Mouse (Mus musculus): ENCODE measurements around the gene Mup4. TPM values are rescaled to one million over a fixed set of nuclear protein-coding genes. Genes with fewer than 3 reads are reported as not detected.

Mup4 gene
- polyA plus RNA-seq, 1 experiment from 2014 or later = not detected

DNA sequence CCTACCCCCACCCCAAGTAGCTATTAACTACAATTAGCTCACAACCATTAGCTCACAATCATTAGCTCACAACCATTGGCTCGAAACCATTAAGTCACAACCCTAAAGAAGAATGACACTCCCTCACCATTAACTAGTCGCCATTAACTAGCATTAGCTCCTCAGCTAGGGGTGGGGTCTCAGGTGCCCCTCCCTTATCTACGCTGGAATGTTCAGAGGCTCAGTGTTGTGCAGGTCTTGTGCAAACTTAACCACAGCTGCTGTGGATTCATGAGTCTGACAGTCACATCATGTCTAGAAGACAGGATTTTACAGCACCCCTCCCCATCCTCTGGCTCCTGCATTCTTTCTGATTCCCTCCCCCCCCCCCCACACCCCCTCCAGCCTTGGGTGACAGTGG lies 32.8 kb downstream of the Mup4 start:
- Histone ChIP-seq H3K4me3 (ENCODE audit: low read depth, low read length) (no peak overlapping the region), H3K27me3 (replicated peaks; ENCODE audit: insufficient read depth, low read length) (no peaks in the 10 kb centered on the region), H3K9me3 (ENCODE audit: low read length) (no peaks in the 10 kb centered on the region), H3K9ac (replicated peaks; ENCODE audit: low read depth) (no peak overlapping the region), H3K4me1 (ENCODE audit: insufficient read depth, low read depth, low read length) (no peaks in the 10 kb centered on the region), H3K4me2 (replicated peaks; ENCODE audit: low read depth, low read length) (no peak overlapping the region), H3K27ac (ENCODE audit: low read length) (no peak overlapping the region), H3K36me3 (ENCODE audit: insufficient read depth, low read length) (no peaks in the 10 kb centered on the region)
- no peak for TF ChIP-seq EP300 (IDR thresholded peaks at IDR 0.05)
- TF ChIP-seq CTCF (IDR thresholded peaks at IDR 0.05) = no peak
- DNase-seq (ENCODE audit: low spot score) (no peak), ATAC-seq (no peak)
- 76% methylated on average over 3 of the region's 3 CpGs for WGBS

DNA sequence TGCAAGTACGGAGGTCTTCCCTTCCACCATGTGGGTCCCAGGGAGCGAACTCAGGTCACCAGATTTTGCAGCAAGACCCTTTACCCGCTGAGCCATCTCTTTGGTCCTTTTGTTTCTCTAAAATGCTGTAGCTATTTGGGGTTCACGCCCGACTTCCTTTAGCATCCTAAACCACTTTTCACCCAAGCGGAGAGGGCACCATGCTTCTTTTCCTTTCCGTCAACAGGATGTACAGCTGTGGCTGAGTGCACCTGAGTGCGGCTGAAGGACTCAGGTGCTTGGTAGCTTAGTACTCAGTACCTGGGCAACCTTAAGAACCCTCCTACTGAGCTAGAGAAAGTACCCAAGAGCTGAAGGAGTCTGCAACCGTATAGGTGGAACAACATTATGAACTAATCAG lies 35.4 kb downstream of the Mup4 start:
- ATAC-seq (no peak), DNase-seq (ENCODE audit: low spot score) (no peak)
- Histone ChIP-seq H3K9me3 (ENCODE audit: low read length) (no peaks in the 10 kb centered on the region), H3K4me2 (replicated peaks; ENCODE audit: low read depth, low read length) (no peak overlapping the region), H3K9ac (replicated peaks; ENCODE audit: low read depth) (no peak overlapping the region), H3K4me3 (ENCODE audit: low read depth, low read length) (no peak overlapping the region), H3K36me3 (ENCODE audit: insufficient read depth, low read length) (no peaks in the 10 kb centered on the region), H3K27ac (ENCODE audit: low read length) (no peak overlapping the region), H3K27me3 (replicated peaks; ENCODE audit: insufficient read depth, low read length) (no peaks in the 10 kb centered on the region), H3K4me1 (ENCODE audit: insufficient read depth, low read depth, low read length) (no peaks in the 10 kb centered on the region)
- TF ChIP-seq CTCF (IDR thresholded peaks at IDR 0.05) (no peak), EP300 (IDR thresholded peaks at IDR 0.05) (no peak)
- 74% methylated on average over 9 of the region's 9 CpGs for WGBS

DNA sequence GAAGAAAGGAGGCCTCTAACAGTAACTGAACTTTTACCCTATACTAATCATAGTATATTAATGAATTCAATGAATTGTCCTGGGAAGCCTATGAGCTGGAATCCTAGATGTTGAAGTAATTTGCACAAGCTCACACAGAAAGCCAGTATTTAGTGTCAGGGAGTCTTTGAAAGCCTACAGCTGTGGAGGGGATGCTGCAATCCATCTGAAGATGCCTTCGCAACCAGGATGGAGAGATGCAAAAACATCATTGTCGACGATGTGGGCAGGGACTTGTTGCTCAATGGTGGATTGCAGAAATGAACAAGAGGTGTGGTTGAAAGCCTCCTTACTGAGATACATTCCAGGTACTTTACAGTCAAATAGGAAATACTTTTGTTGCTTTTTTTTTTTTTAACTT lies 42.5 kb downstream of the Mup4 start:
- ATAC-seq = peak; percentile 57; the same call in 1 of the 2 replicates
- Histone ChIP-seq H3K9me3 (ENCODE audit: low read length) (no peaks in the 10 kb centered on the region), H3K4me3 (ENCODE audit: low read depth, low read length) (no peak overlapping the region), H3K9ac (replicated peaks; ENCODE audit: low read depth) (no peak overlapping the region), H3K36me3 (ENCODE audit: insufficient read depth, low read length) (no peaks in the 10 kb centered on the region), H3K4me2 (replicated peaks; ENCODE audit: low read depth, low read length) (no peak overlapping the region), H3K27me3 (replicated peaks; ENCODE audit: insufficient read depth, low read length) (0 out of 2 replicates have a peak, but pooled peaks cover 3% of the 10 kb centered on the region), H3K27ac (ENCODE audit: low read length) (no peak overlapping the region), H3K4me1 (ENCODE audit: insufficient read depth, low read depth, low read length) (no peaks in the 10 kb centered on the region)
- TF ChIP-seq CTCF (IDR thresholded peaks at IDR 0.05) (no peak), EP300 (IDR thresholded peaks at IDR 0.05) (no peak)
- 71% methylated on average over 3 of the region's 3 CpGs for WGBS
- peak; percentile 59 for DNase-seq (ENCODE audit: low spot score)

DNA sequence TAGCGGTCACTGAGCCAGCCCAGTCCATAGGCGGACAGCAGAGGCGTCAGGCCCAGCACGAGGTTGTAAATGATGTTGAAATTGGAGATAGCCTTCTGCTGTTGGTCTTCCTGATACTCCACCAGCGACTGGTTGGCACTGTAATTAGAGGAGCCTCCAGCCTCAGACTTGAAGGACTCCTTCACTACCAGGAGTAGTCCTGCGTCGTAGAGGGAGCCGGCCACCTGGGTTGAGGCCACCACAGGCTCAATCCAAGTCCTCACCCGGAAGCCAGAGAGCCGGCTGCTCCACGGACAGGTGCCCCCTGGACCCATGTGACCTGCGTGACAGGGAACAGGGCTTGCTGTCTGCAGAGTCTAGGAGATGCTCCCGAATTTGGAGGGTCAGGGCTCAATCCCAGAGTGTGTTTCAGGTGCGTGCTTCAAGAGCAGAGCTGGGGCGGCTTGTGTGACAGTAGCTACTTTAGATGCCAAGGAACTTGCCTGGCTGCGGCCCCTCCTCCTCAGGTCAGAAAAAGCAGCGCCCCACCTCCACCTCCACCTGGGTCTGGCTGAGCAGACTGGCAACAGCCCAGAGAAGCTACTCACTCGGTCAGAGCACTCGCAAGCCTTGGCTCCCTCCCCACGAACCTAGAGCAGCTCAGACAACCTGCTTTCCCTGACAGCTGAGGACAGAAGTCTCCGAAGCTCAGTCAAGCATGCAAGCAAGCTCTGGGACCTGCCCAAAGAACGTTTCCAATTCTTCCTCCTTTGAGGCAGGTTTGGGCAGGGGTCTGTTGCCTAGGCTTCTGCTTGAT lies 45.7 kb downstream of the Mup4 start, which contains the start of gene Slc46a2:
Slc46a2 (minus strand) TSS at position 449 of the 796 bp plus-strand sequence.
- Histone ChIP-seq H3K9ac (replicated peaks; ENCODE audit: low read depth) (no peak within 1 kb of the TSS), H3K4me2 (replicated peaks; ENCODE audit: low read depth, low read length) (peak within 1 kb of the TSS; percentile 5; the same call in 1 of the 2 replicates), H3K27me3 (replicated peaks; ENCODE audit: insufficient read depth, low read length) (0 out of 2 replicates have a peak, but pooled peaks cover 3% of the 10 kb centered on the region), H3K4me3 (ENCODE audit: low read depth, low read length) (no peak within 1 kb of the TSS), H3K9me3 (ENCODE audit: low read length) (no peaks in the 10 kb centered on the region), H3K36me3 (ENCODE audit: insufficient read depth, low read length) (no peaks in the 10 kb centered on the region), H3K27ac (ENCODE audit: low read length) (no peak within 1 kb of the TSS), H3K4me1 (ENCODE audit: insufficient read depth, low read depth, low read length) (no peaks in the 10 kb centered on the region)
- ATAC-seq (peak; percentile 43), DNase-seq (ENCODE audit: low spot score) (peak; percentile 27)
- no peak for TF ChIP-seq CTCF (IDR thresholded peaks at IDR 0.05)
- TF ChIP-seq EP300 (IDR thresholded peaks at IDR 0.05) = no peak
- 15% methylated on average over 22 of the region's 22 CpGs for WGBS

DNA sequence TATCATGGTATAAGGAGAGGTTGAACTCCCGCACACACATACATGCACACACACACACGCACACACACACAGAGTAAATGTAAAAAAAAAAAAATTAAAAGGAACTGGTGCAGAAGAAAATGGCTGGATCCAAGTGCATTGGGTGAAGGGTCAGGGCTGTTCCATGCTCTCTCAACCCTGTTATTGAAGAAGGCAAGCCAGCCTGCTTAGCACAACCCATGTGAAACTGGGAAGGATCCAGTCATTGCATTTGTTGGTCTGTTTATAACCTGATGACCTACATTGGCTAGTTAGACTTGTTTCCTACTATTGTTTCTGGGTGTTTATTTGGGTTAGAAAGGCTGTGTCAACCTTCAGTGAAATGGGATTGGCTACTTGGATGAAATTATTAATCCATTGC lies 51.7 kb downstream of the Mup4 start:
- 0 out of 2 replicates have a peak, but pooled peaks cover 2% of the 10 kb centered on the region for H3K36me3 ChIP-seq (ENCODE audit: insufficient read depth, low read length)
- H3K27me3 ChIP-seq (replicated peaks; ENCODE audit: insufficient read depth, low read length) = 0 out of 2 replicates have a peak, but pooled peaks cover 3% of the 10 kb centered on the region
- ATAC-seq = no peak
- H3K9ac ChIP-seq (replicated peaks; ENCODE audit: low read depth) = no peak overlapping the region
- no peaks in the 10 kb centered on the region for H3K4me1 ChIP-seq (ENCODE audit: insufficient read depth, low read depth, low read length)
- no peak overlapping the region for H3K4me2 ChIP-seq (replicated peaks; ENCODE audit: low read depth, low read length)
- no peak overlapping the region for H3K27ac ChIP-seq (ENCODE audit: low read length)
- DNase-seq (ENCODE audit: low spot score) = no peak
- 85% methylated on average over 2 of the region's 2 CpGs for WGBS
- no peak overlapping the region for H3K4me3 ChIP-seq (ENCODE audit: low read depth, low read length)
- no peak for TF ChIP-seq CTCF (IDR thresholded peaks at IDR 0.05)
- H3K9me3 ChIP-seq (ENCODE audit: low read length) = no peaks in the 10 kb centered on the region

DNA sequence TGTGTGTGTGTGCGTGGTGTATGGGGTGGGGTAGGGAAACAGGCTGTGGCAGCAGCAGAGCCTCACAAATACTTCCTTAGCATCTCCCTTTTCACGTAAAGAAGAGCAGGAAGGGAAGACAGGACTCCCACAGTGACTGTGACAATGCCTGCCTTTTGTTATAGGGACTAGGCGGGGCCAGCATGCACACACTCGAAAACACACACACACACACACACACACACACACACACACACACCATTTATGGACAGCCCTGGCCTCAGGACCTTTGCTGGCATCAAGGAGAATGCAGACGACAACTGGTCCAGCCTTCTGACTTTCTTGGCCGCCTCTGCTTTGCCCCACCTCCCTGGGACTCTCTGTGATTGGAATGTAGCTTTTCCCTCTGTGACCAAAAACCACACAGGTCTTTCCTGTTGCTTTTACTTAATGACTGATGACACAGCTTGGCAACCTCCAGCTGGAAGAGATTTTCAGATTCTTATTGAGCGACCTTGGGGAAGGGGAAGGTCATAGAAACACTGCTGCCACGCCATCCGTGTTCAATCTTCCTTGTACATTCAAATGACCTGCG lies 52.8 kb downstream of the Mup4 start:
- TF ChIP-seq EP300 (IDR thresholded peaks at IDR 0.05) (no peak), CTCF (IDR thresholded peaks at IDR 0.05) (no peak)
- 0 out of 2 replicates have a peak, but pooled peaks cover 3% of the 10 kb centered on the region for H3K36me3 ChIP-seq (ENCODE audit: insufficient read depth, low read length)
- DNase-seq (ENCODE audit: low spot score) (peak; percentile 17), ATAC-seq (no peak)
- no peak overlapping the region for H3K27ac ChIP-seq (ENCODE audit: low read length)
- 46% methylated on average over 10 of the region's 10 CpGs for WGBS
- no peak overlapping the region for H3K4me2 ChIP-seq (replicated peaks; ENCODE audit: low read depth, low read length)
- no peaks in the 10 kb centered on the region for H3K27me3 ChIP-seq (replicated peaks; ENCODE audit: insufficient read depth, low read length)
- H3K4me1 ChIP-seq (ENCODE audit: insufficient read depth, low read depth, low read length) = no peaks in the 10 kb centered on the region
- H3K4me3 ChIP-seq (ENCODE audit: low read depth, low read length) = no peak overlapping the region
- no peak overlapping the region for H3K9ac ChIP-seq (replicated peaks; ENCODE audit: low read depth)
- no peaks in the 10 kb centered on the region for H3K9me3 ChIP-seq (ENCODE audit: low read length)

All from lung, postnatal 0 days (tissue).